Mouse (Mus musculus): ENCODE data around the gene Slc39a5. TPM values are rescaled to one million over a fixed set of nuclear protein-coding genes. Genes with fewer than 3 reads are reported as not detected.

Gene Slc39a5
- polyA plus RNA-seq, 1 experiment from 2014 or later, result 0.12 TPM

DNA sequence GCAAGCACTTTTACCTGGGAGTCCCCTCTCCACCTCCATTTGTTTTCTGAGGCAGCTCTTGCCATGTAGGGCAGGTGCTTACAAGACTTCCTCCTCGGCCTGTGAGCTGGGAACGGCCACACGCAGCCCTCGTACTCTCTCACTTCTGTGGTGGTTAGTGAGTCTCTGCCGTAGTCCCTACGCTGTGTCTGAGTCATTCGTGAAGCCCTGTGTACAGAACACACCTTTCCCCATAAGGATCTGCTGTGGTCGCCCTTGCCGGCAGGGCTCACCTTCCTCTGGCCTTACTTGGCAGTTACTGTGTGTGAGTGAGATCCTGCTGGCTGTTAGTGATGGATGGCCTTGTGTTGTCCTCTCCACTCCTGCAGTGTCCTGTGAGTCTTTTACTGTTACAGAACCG is 33.7 kb upstream of the Slc39a5 start:
- in situ Hi-C loops (cut with MboI; ENCODE audit: low pct_unique_long_range_greater_than_20kb), result no loop called here

DNA sequence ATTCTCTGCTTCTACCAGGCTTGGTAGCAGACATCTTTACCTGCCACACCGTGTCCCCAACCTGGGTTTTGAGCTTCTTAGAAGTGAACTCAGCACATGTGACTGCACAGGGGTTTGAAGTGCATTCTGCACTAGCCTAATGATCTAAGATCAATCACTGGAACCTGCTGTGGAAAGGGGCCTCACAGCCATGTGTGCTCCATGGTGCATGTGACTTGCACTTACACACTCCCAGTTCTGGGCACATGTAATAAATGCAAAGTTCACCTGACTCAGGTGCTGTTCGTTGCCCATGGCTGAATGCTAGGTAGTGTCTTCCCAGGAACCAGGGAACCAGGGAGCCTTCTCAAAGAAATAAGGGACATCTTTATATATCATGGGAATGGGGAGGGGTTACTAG is 32.4 kb upstream of the Slc39a5 start:
- POLR2A ChIA-PET, result no interaction called here

More for the DNA sequence above, 33.7 kb upstream of the Slc39a5 start:
- ChIA-PET POLR2A (no interaction called here), CTCF (no interaction called here)
- no peak for TF ChIP-seq CTCF (IDR thresholded peaks at IDR 0.05)
- ATAC-seq, result no peak
- no peak for DNase-seq (ENCODE audit: low read depth, low spot score)
- H3K27me3 ChIP-seq, result no peaks in the 10 kb centered on the region

DNA sequence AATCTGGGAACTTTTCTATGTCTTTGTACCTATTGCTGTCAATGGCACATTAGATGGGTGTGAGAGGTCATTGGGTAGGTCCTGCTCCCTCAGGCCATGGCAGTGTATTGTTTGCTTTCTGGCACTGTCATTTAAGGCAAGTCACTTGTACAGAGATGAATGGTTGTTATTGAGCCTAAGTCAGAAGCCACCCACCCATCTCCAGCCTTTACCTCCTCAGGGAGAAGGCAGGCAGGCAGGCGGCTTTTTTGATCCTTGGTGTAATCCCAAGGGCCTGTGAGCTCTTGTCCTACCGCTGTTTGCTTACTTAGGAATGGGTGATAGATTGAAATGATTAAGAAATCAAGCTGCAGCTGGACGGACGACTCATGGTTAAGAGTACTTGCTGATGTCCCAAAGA is 28.4 kb upstream of the Slc39a5 start:
- CTCF ChIA-PET, result interaction anchor here (1.5 kb wide), 1 partner anchor 18 kb away, joined by 3 read pairs; no protein-coding TSS in a partner anchor
- in situ Hi-C loops (cut with MboI; ENCODE audit: low pct_unique_long_range_greater_than_20kb), result no loop called here

More for the DNA sequence above, 32.4 kb upstream of the Slc39a5 start:
- ATAC-seq, result no peak
- TF ChIP-seq CTCF (IDR thresholded peaks at IDR 0.05), result no peak
- no peak for DNase-seq (ENCODE audit: low read depth, low spot score)
- H3K27me3 ChIP-seq, result no peaks in the 10 kb centered on the region
- in situ Hi-C loops (cut with MboI; ENCODE audit: low pct_unique_long_range_greater_than_20kb), result no loop called here
- CTCF ChIA-PET, result no interaction called here

DNA sequence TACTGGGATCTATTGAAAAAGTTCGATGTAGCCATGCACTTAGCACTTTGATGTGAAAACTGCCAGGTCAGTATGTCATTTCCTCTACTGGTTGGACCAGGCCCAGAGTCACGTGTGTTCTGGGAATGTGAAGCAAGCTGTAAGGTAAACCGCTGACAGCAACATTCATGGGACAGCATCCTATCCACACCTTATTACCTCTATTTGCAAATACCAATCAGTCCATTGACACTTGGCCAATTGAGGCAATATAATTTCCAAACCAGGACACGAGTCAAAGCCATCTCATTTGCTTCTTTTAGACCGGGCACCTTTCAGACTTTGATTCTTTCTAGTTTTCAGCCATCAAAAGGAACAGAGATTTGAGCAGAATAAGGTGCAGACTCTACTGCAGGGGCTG is 28.0 kb upstream of the Slc39a5 start:
- DNase-seq (ENCODE audit: low read depth, low spot score) (no peak), ATAC-seq (no peak)
- H3K27me3 ChIP-seq, result no peaks in the 10 kb centered on the region
- no peak for TF ChIP-seq CTCF (IDR thresholded peaks at IDR 0.05)
- ChIA-PET CTCF (interaction anchor here (1.5 kb wide), 1 partner anchor 19 kb away, joined by 3 read pairs; no protein-coding TSS in a partner anchor), POLR2A (no interaction called here)
- in situ Hi-C loops (cut with MboI; ENCODE audit: low pct_unique_long_range_greater_than_20kb), result no loop called here

More for the DNA sequence above, 28.4 kb upstream of the Slc39a5 start:
- DNase-seq (ENCODE audit: low read depth, low spot score) (no peak), ATAC-seq (no peak)
- no peaks in the 10 kb centered on the region for H3K27me3 ChIP-seq
- TF ChIP-seq CTCF (IDR thresholded peaks at IDR 0.05), result no peak
- POLR2A ChIA-PET, result no interaction called here

DNA sequence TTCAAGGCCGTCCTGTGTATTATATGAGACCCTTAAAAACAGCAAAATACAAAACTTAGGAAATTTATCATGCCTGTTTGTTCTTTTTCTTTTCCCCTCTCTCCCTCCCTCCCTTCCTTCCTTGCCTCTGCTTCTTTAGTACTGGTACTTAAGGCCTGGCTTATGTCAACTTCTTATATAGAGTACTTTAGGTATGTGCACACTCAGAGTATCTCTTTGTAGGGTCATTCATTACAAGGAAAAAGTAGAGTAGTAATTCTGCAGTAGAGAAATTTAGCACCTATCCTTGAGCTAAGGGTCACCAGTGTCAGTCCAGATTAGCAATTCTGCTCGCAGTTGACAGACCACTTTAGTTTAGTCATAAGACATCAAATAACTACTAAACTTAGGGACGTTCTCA is 24.2 kb upstream of the Slc39a5 start:
- no peak for TF ChIP-seq CTCF (IDR thresholded peaks at IDR 0.05)
- no peak for ATAC-seq
- in situ Hi-C loops (cut with MboI; ENCODE audit: low pct_unique_long_range_greater_than_20kb), result no loop called here
- ChIA-PET POLR2A (no interaction called here), CTCF (interaction anchor here (1.5 to 1.7 kb wide), 2 partner anchors 12 to 15 kb away, joined by 3 to 7 read pairs; no protein-coding TSS in a partner anchor)
- H3K27me3 ChIP-seq, result no peaks in the 10 kb centered on the region
- no peak for DNase-seq (ENCODE audit: low read depth, low spot score)

DNA sequence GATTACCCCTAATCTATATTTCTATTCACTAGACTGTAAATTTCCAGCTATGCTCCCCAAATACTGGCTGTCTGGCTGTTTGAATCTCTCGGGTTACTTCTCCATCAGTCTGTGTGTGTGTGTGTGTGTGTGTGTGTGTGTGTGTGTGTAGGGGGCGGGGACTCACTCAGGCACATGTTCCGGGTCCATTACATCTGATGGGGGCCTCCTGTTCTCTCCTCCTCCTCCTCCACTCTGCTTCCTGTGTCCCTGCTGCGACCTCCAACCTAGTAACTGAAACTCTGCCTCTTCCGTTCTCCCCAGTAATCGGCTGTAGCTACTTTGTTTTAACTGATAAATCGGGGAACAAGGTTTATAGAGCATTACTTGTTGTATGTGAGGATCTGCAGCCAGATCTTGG is 23.6 kb upstream of the Slc39a5 start:
- no peak for TF ChIP-seq CTCF (IDR thresholded peaks at IDR 0.05)
- CTCF ChIA-PET, result interaction anchor here (1.5 to 1.7 kb wide), 2 partner anchors 12 to 15 kb away, joined by 3 to 7 read pairs; no protein-coding TSS in a partner anchor
- POLR2A ChIA-PET, result no interaction called here
- in situ Hi-C loops (cut with MboI; ENCODE audit: low pct_unique_long_range_greater_than_20kb), result no loop called here
- H3K27me3 ChIP-seq, result no peaks in the 10 kb centered on the region
- no peak for ATAC-seq
- DNase-seq (ENCODE audit: low read depth, low spot score), result no peak

DNA sequence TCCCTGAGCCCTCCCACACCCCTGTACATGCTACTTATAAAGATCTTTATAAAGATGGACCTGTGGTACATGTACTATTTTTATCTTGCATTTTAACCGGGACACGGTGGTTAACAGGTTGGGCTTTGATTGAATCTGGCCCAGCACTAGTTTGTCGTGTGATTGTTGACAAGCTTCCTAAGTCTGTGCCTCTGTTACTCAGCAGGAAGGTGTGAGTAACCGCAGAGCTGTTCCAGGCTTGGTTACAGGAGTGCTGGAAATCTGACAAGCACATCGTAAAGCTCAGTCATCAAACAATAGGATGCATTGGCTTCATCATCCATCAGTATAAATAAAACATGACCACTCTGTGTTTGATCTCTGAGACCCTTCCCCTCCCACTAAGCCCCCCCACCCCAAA is 21.4 kb upstream of the Slc39a5 start:
- CTCF ChIA-PET, result no interaction called here
- TF ChIP-seq CTCF (IDR thresholded peaks at IDR 0.05), result no peak
- in situ Hi-C loops (cut with MboI; ENCODE audit: low pct_unique_long_range_greater_than_20kb), result no loop called here
- ATAC-seq, result no peak
- no peaks in the 10 kb centered on the region for H3K27me3 ChIP-seq
- POLR2A ChIA-PET, result no interaction called here
- no peak for DNase-seq (ENCODE audit: low read depth, low spot score)

DNA sequence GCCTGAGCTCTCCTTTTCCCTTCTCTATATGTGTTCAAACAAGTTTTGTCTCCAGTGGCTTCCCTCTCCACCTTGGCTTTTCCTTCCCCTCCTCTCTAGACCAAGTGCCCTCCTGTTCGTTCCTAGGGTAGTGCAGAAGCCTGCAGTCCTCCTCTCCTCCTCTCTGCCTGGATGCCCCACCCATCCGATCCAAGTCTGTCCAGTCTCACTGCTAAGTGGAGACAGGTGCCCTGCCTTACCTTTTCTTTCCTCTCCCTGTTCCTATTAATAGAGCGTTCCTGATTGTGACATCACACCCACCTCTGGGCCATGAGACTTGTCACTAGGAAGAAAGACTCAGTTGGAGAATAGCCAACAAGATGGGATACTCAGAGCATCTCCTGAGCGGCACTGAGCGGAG is 13.8 kb upstream of the Slc39a5 start:
- DNase-seq (ENCODE audit: low read depth, low spot score) (no peak), ATAC-seq (no peak)
- no peak for TF ChIP-seq CTCF (IDR thresholded peaks at IDR 0.05)
- in situ Hi-C loops (cut with MboI; ENCODE audit: low pct_unique_long_range_greater_than_20kb), result no loop called here
- POLR2A ChIA-PET, result no interaction called here
- CTCF ChIA-PET, result no interaction called here
- H3K27me3 ChIP-seq, result no peaks in the 10 kb centered on the region

DNA sequence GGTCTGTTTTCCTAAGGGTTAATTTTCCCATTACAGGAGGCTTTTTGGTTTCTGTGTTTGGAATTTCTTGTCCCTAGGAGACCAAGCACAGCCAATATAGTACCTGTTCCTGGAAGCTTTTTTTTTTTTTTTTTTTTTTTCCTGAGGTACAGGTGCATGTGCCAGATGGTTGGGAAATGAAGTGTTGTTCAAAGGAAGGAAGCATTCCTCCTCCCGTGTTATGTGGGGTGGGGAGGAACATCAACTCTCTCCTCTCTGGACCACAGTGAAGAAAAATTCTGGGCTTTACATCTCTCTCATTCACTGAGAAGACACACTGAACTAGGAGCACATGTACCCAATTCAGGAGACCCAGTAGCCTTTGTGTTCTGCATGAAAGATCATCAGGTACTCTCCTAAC is 12.0 kb upstream of the Slc39a5 start:
- POLR2A ChIA-PET, result no interaction called here
- CTCF ChIA-PET, result interaction anchor here (1.2 kb wide), 1 partner anchor 12 kb away, joined by 3 read pairs; no protein-coding TSS in a partner anchor

DNA sequence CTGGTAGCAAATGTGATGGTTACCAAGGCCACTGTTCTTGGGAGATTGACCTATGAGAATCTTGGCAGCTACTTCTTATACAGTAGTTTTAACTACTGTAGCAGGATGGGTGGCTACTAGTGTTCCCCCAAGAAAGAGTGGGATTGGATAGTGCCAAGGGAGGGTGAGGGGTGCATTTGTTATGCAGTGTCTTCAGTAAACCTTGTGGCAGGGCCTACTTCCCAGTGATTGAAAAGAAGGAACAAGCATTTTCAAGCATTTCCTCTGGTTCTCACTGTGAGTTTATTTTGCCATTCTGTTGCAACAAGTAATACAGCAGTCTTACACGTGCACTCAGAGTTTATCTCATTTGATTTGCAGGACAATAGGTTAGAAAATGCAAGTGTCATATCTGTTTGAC is 11.5 kb upstream of the Slc39a5 start:
- no peaks in the 10 kb centered on the region for H3K27me3 ChIP-seq
- ChIA-PET CTCF (interaction anchor here (1.2 kb wide), 1 partner anchor 12 kb away, joined by 3 read pairs; no protein-coding TSS in a partner anchor), POLR2A (interaction anchor here (1.2 to 1.8 kb wide), 2 partner anchors 36 to 90 kb away, joined by 5 to 6 read pairs; partner anchors contain the start of gene Ankrd52)
- no peak for TF ChIP-seq CTCF (IDR thresholded peaks at IDR 0.05)
- DNase-seq (ENCODE audit: low read depth, low spot score), result no peak
- in situ Hi-C loops (cut with MboI; ENCODE audit: low pct_unique_long_range_greater_than_20kb), result no loop called here
- no peak for ATAC-seq

More for the DNA sequence above, 12.0 kb upstream of the Slc39a5 start:
- DNase-seq (ENCODE audit: low read depth, low spot score) (no peak), ATAC-seq (no peak)
- H3K27me3 ChIP-seq, result no peaks in the 10 kb centered on the region
- TF ChIP-seq CTCF (IDR thresholded peaks at IDR 0.05), result no peak
- in situ Hi-C loops (cut with MboI; ENCODE audit: low pct_unique_long_range_greater_than_20kb), result no loop called here

DNA sequence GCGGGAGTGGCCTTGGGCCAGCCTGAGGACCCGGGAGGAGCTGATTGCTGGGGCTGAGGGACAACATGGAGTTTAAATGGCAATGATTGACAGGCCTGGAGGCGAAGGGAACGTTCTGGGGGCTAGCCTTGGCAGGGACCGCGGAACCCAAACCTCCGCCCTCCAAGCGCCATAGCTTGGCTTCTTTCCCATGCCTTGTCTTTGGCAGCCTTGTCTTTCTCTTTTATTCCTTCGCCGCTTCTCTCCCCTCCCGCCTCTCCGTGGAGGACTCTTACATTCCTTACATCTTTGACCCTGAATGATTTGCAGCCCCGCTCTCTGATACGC is 11.0 kb upstream of the Slc39a5 start:
- in situ Hi-C loops (cut with MboI; ENCODE audit: low pct_unique_long_range_greater_than_20kb), result no loop called here
- H3K27me3 ChIP-seq, result no peaks in the 10 kb centered on the region
- CTCF ChIA-PET, result interaction anchor here (1.0 to 2.0 kb wide), 8 partner anchors 9 to 135 kb away, joined by 3 to 10 read pairs (median 3); partner anchors contain the start of genes Ankrd52, Coq10a, Myl6 and Zc3h10

More for the DNA sequence above, 11.0 kb upstream of the Slc39a5 start:
- ATAC-seq (no peak), DNase-seq (ENCODE audit: low read depth, low spot score) (no peak)
- POLR2A ChIA-PET, result interaction anchor here (0.7 to 1.8 kb wide), 7 partner anchors 9 to 89 kb away, joined by 3 to 7 read pairs (median 6); partner anchors contain the start of genes Ankrd52 and Coq10a
- TF ChIP-seq CTCF (IDR thresholded peaks at IDR 0.05), result no peak

Data from Patski (cell line).